Mouse (Mus musculus) granulocyte monocyte progenitor cell, adult 5-6 weeks (primary cell): ENCODE measurements around the gene Vti1a. TPM values are rescaled to one million over a fixed set of nuclear protein-coding genes. Genes with fewer than 3 reads are reported as not detected.

Experiments used
- ATAC-seq: replicated peaks from 2 replicates; pipeline ENCODE4 v1.8.0; 2016; ENCODE audit warnings: mild to moderate bottlenecking, moderate TSS enrichment, inconsistent platforms; ENCODE audit not compliant: poor library complexity, severe bottlenecking
- total RNA-seq, 2 experiments: library from RNA; stranded (forward) in 1 of 2; stranded (reverse) in 1 of 2; fragments of 200-712, 200-1000 nt in 1 of 2; fragments of >200 nt in 1 of 2; fragmentation: Nextera tagmentation in 1 of 2; gene quantifications; 2 replicates each; pipeline ENCODE4 v1.2.3; 2014 to 2017

Gene Vti1a
- total RNA-seq, 2 experiments from 2014 or later, result 29.7 to 34.4 TPM

DNA sequence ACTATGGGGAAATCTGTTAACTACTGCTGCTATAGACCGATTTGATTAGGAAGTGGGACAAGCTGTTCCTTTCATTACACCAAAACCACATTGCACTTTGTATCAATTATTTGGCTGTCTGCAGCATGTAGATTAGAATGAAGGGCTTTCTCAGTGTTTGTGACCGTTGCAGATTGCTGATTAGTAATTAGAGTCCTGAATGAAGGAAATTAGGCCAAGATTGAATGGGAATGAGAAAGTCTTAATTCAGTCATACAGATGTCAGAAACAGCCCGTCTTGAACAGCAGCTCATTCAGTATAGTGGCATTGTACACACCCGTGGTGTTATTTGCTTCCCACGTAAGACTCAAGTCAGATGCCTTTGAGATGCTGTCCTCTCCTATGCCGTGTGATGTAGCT is 60.2 kb downstream of the Vti1a start:
- ATAC-seq, result no peak

DNA sequence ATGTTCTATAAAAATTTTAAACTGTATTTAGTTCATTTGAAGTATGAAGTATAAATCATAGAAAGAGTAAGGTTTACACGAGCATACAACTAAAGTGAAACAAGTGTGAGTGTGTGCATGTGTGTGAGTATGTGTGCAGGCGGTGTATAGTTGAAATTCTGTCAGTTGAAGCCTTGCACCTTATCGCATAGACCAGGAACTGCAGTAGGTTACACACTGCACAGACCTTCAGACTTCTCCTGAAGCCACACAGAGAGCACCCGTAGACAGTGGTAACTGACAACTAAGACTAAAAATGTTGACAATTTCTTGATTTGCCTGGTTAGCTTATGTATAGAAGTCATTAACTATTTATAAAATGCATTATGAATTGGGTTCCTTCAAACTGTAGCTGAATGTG is 61.4 kb downstream of the Vti1a start:
- no peak for ATAC-seq

DNA sequence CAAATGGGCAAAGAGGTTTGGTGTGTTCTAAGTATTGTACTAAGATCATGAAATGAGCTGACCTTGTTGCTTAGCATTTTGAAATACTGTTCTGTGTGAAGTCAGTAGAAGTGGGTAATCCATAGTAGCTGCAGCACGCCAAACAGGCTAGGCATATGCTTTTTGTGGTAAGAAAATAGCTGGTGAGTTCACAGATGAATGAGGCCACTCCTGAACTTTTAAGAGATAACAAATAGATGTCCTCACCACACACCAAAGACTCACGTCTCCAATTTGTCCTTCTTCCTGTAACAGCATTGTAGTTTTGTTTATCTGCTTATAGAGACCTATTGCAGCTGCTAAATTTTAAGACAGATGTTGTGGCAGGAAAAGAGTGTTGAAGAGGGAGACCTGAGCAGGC is 62.8 kb downstream of the Vti1a start:
- ATAC-seq, result no peak

DNA sequence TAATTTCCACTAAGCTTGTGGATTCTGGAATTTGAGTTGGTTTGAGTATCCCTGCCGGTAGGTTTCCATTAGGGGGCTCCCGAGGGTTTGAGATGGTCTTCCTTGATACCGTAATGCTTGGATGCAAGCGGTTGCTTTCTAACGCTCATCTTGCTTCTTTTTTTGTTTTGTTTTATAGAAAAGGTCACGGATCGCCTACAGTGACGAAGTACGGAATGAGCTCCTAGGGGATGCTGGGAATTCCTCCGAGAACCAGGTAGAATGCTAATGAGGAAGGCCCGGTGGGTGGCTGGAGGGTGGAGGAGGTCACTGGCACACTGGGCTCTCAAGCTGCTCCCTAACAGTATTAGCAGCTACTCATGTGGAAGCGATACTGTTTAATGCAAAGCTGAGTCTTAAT is 64.7 kb downstream of the Vti1a start:
- no peak for ATAC-seq

DNA sequence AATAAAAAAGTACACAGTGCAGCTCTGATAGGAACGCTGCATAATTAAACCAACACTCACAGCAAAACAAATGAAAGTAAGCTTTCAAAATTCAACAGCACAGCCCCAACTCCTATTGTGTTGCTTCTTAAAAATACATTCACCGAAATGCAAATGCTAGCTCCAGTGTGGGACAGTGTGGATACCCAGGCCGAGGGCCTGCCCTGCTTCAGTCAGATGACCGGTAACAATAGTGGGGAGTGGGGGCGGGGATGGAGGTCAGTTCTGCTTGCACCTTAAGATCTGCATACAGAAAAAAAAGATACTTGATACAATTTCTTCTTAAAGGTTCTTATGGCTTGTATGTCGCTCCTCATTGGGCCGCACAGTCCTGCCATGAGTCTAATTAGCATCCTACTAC is 65.2 kb downstream of the Vti1a start:
- no peak for ATAC-seq

DNA sequence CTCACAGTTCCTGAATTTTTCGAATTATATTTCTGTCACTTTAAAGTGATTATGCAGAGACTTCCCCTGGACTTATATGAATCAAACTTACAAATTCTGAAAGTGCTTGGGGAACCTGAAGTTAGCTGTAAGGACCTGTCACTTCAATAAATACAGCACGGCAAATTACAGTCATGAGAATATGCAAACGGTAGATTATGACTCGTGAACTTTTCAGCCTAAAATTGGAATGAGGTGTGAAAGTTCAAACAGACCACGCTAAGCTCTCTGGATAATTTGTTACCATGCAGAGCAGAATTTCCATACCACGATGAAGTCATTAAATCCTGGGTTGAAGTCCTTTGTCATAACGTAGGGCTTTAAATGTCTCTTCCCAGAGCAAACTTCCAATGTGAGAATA is 66.7 kb downstream of the Vti1a start:
- no peak for ATAC-seq

DNA sequence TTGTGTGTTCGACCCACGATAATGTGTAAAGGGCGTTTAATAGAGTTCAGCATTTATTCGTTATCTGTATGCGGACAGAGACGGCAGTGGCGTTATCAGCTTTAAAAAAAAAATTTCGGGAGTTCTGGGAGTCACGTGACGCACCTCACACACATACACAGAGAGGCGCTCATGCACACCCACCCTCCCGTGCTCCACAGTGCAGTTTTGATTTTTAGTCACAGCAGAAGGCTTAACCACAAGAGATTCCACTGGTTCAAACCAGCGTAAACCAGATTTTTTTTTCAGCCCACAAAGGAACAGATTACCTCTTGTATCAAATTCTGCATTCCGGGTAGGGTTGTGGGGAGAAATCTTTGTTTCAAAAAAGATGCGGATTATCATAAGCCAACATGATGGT is 68.5 kb downstream of the Vti1a start:
- no peak for ATAC-seq

DNA sequence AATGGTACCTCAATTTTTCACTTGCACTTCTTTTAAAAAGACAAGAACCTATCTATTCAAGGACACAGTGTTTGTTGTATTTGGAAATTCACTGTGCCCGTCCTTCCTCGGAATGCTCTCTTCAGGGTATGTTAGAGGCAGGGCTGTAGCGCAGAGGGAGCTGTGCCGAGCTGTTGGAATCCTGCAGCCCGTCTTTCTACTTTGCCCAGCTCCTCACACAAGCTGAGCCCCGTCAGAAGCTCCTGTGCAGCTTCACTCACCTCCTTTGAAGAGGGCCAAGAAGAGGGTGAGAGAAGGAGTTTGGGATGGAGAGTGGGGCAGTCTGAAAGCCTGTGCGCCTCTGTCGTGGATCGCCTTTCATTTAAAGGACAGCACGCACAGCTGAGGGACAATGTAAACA is 72.9 kb downstream of the Vti1a start:
- ATAC-seq, result no peak

DNA sequence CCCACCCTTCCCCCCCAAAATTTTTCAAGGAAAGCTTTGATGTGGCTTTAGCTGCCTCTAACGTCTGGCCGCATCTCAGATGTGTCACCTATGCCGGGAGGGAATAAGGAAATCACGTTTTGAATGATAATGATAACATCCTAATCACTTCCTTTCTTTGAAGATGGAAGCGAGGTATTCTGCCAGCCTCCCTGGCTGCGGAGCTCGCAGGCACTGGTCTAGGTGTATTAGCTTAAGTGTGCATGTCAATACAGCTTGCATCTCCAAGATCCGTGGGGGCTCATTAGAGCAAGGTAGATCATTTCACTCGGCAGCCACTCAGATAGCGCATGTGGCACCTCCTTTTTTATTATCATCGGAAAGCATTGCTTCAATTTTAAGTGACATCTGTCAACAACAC is 74.2 kb downstream of the Vti1a start:
- no peak for ATAC-seq

DNA sequence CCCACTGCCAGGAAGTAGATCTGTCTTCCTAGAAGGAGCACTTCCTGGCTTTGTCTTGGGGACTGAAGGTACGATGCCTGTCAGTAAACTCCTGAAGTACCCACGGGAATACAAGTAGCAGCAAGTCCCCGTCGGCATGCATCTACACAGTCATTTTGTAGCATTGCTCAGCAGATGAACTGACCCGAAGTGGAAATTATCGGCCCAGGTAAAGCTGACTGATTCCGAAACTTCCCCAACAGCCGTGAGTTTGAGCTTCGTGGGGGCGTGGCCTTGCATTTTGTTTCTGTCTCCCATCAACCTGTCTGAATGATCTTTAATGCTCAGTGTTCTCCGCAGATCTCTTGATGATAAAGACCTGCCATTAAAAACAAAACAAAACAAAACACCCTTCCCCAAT is 85.5 kb downstream of the Vti1a start:
- no peak for ATAC-seq

DNA sequence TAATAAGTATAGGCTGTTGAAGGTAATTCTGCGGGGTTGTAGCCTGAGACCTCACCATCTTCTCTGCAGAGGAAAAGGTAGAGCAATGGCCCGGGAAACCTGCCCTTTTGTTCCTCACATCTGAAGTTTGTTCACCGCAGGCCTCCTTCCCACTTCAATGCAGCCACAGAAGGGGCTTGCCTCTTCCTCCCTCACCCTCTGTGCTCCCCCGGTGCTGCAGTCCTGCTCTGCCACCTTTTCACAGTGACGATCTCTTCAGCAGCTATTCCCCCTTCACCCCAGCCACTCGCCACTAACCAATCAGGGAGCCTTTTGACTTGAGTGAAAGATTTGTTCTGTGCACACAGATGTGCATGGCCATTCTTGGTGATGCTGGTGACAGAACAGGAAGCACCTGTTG is 92.4 kb downstream of the Vti1a start:
- no peak for ATAC-seq

DNA sequence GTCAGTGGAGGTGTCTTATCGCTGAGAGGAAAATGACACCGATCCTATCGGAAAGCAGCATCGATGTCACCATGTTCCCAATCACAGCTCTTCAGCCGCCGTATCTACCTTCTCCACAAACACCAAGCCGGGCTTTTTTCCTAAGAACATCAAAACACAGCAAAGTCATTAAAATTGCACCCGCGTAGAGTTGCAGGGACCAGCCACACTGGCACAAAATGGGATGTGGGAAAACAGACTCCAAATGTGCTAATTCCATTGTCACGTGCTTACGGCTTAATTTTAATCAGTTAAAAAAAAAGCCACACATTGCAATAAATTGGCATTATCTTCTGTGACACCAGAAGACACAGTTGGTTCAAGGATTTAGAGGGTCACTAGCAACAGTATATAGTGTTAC is 95.3 kb downstream of the Vti1a start:
- ATAC-seq, result no peak

DNA sequence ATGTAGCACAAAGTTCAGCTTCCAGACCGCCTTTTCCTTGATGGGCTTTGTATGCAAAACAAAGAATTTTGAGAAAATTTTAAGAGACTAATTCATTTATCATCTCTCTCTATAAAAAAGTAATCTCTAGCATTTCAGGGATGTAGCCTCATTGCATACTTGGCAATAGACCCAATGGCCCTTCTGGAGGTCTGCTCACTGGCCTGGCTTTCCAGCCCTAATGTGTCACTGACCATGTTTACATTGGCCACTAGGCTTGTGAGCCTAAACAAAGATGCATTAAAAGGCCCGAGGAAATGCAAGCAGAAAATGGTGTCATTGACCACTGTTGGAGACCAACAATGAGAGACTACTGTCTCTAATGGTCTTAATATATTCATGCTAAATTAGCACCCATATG is 95.8 kb downstream of the Vti1a start:
- ATAC-seq, result no peak

DNA sequence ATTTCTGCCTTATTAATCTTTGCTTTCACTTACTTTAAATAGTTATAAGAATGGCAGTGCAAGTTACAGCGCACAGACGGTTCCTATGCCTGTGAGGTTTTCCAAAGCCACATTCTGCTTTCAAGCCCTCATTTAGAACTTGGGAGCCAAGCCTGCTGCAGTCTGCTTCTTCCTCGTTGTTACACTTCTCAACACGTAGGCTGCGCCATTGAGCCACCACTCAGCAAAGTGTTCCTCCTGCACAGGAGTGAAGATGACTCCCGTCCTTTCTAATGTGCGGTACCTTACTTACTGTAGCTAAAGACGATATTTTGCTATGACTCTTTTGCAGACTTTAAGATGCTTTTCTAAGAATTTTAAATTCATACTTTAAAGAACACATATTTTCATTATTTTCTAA is 98.0 kb downstream of the Vti1a start:
- ATAC-seq, result peak; percentile 67

DNA sequence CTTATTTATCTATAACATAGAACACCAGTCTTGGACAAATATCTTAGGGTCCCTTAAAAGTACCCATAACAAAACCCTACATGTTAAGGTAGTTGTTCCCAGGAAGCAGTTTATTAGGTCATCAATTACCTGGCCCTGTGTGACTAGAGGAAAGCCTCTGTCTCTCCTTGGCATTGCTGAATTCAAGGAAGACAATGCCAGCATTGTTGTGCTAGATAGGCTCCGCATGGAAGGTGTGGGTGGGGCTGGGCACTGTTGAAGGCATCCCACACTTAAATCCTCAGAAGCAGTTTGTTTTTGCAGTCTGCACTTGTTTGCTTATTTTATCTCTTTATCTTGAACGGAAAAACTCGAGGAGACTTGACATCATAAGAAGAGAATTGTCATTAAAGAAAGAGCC is 102.7 kb downstream of the Vti1a start:
- ATAC-seq, result no peak

DNA sequence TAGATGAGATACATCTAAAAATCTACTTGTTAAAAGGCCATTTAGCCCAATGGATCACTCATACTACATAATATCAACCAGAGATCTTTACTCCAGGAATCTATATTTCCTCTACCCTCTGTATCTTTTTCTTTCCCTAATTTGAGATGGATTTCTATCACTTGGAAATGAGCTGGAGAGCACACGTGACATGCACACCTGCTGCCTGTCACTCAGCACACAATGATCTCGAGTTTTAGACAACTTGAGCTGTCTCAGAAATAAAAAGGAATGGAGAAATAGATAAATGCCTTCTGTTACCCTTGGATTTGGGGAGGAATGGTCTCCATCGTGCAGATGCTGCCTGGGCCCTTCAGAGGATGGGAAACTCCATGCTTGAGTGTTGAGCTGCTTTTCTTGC is 103.9 kb downstream of the Vti1a start:
- ATAC-seq, result no peak

DNA sequence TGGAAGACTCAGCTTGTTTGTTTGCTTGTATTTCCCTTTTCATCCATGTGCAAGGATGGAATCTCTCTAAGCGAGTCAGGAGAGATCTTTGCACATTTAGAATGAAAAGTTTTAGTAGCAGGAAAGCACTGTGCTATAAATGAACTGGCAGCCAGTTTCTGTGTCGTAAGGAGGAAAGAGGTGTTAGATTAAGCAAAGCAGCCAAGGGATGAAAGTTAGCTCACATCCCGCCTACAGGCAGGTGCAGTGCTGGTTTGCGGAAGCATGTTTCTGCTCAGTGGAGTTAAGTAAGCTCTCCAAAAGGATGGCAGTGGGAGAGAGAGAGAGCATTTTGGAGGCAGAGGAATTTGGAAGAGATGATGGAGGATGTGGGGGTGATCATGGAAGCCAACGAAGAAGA is 105.7 kb downstream of the Vti1a start:
- no peak for ATAC-seq

DNA sequence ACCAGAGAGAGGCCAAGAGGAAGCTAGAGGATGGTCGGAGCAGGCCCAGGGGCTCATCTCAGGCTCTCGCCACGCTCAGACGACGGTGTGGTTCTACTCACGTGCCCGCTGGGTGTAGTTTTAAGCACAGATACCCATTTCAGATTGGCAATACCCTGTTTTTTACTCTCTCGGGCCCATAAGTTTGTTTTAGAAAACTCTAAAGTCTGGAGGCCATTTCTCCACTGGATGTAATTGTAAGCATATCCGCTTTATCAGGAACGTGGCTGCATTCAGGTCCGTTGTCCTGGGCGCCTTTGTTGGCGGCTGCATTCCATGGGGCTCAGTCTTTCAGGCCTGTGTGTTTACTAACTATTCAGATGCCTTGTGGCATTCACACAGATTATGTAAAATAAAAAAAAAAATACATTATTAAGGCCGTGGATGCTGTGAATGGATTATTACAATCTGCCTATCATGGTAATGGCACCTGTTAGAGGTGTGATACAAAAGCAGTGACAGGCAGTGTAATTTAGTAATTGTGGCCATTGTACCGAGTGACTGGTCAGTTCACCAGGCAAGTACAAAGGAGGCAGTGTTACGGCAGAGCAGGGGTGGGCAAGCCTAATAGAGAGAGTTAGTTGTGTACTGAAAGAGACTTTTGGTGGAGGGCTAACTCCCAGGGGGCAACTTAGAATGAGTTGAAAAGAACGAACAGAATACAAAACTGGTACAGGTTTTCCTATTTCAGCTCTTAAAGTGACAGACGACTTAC is 106.4 kb downstream of the Vti1a start:
- no peak for ATAC-seq

DNA sequence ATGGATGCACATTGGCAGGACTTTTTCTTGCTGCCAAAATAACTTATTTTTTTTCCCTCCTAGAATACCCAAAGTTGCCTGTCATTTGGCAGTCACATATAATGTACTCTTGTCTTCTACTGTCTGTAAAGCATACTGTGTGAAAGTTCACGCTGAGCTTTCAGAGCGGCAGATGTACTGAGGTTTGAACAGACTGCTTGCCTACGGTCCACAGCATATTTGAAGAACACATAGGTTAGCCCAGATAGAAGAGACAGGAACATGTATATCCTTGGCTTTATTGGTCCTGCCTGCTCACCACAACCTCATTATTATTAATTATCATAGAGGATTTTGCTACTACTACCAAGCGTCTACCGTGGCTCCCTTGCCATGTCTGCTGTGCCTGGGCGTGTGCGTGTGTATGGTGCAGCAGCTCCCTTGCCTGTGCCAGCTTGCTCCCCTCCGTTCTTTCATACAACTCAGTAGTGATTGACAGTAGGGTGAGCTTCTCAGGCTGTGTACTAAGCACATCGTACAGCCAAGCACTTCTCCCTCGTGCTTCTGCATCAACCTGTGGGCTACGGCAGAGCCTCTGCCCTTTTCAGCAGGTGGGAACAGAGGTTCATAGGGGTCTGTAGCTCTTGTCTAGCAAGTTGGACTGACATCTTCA is 107.1 kb downstream of the Vti1a start:
- no peak for ATAC-seq

DNA sequence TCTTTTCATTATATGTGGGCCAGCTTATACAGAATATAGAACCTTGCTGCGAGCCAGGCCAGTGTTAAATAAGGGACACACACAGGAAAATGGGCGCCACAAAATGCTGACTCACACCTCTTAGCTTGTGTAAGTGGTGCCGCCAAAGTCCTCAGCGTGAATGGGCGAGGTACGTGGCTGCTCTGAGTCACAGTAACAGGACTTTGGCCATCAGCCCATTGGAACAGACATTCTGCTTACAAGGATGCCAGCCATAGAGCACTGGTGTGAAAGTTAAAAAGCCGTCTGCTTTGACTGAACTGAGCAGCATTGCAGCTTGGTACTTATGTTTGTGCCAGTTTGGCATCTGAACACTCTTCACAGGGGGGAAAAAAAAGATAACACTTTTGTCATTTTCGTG is 107.9 kb downstream of the Vti1a start:
- peak; percentile 22; the same call in 1 of the 2 replicates for ATAC-seq

DNA sequence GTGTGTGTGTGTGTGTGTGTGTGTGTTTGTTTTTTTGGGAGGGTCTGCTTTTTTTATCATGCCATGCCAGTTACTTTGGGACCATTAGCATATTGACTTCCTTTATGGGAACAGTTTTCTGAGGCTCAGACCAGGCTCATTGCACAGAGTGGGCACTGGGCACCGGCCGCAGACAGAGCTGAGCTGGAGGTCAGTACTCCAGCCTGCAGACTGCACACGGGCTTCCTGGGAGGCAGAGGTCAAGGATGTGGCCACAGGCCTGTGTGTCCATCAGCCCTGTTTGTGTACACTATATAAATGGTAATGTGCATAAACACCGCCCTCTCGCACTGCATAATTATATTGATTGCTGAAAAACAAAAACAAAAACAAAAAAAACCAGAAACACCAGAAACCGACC is 108.4 kb downstream of the Vti1a start:
- ATAC-seq, result no peak

DNA sequence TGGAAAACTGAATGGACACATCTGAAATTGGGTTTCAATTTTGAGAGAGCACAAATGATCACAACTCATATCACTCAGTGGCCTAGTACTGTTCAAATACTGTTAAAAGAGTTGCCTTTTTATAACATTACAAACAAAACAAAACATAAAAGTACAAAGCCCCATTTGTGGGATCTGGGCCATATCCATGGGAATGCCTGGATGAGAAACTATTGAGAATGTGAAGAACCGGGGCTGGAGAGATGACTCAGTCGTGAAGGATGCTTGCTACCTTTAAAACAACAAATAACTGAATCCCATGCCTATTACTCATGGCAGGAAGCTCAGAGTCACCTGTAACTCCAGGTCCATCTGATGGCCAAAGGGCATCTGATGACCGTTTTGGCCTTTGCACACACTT is 124.2 kb downstream of the Vti1a start:
- no peak for ATAC-seq
